Mouse (Mus musculus): ENCODE data around the gene Cfap69.

- TF ChIP-seq EP300 (IDR thresholded peaks at IDR 0.05; ENCODE audit: low read depth) (no peak), CTCF (IDR thresholded peaks at IDR 0.05; ENCODE audit: low read depth) (no peak)
These were observed 25.0 kb upstream of the Cfap69 start for GRCm38 (mm10) chr5:5688945-5689540.
